Mouse (Mus musculus) bone marrow, adult 2 months (tissue): ENCODE data around the gene Unc13b.

Source experiments
- CTCF ChIP-seq: fragments of 200-500 bp; IDR thresholded peaks from 2 replicates; pipeline ENCODE4 v1.5.1; 2011; ENCODE audit warnings: low read length, control low read depth; ENCODE audit not compliant: control insufficient read depth, insufficient read depth
- POLR2A ChIP-seq: fragments of 200-500 bp; IDR thresholded peaks from 2 replicates; pipeline ENCODE4 v1.6.1; 2011; ENCODE audit warnings: low read depth, mild to moderate bottlenecking, control low read depth, low read length, borderline replicate concordance; ENCODE audit not compliant: control insufficient read depth

DNA sequence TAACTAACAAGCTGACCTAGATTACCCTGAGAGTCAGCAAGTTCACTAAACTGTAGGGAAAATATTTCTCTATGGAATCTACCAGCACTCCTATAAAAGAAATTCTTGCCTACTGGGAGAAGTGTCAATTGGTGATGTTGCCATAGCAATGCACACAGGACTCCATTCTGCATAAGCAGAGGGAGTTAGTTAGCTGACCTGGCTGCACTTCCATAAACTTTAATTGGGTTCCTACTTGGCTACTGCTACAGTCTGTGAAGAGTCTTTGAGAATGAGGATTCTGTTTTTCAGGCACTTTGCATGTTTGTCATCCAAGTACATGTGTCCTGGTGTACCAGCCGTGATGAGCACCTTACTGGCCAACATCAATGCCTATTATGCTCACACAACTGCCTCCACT is 182.0 kb downstream of the Unc13b start:
- TF ChIP-seq POLR2A (no peak), CTCF (no peak)
